Mouse (Mus musculus) layer of hippocampus, adult 18-20 months (tissue): ENCODE results near the gene Pxdn. TPM values are rescaled to one million over a fixed set of nuclear protein-coding genes. Genes with fewer than 3 reads are reported as not detected.
A peak's percentile ranks its signal among the peaks of the same experiment; 100 is the strongest.

Experiments used
- DNase-seq, 2 experiments: peaks; one replicate each; pipeline ENCODE4 v3.0.0; 2022; ENCODE audit warnings: low spot score in 2 of 2
- total RNA-seq, 2 experiments: library from RNA; stranded (reverse); gene quantifications; 2 replicates each; pipeline ENCODE4 v1.2.3; 2021

The Pxdn gene
- total RNA-seq, 2 experiments from 2014 or later = 63.4 to 68.9 TPM

DNA sequence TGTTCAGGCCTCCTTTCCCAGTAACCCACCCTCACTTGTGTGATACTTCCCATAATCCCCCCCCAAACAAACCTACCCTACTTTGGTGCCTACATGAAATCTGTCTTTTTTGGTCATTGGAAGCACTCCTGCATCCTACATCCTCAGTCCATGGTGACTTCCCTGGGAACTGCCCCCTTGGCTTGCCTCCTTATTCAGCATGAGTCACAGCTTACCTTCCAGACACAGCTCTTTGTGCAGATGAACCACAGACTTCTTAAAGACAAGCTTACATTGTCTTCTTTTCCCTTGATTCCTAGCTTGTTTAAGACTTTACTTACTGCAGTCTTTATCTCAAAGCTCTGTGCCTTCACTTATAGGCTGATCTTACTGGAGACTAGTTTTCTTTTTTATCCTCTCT is 83.0 kb downstream of the Pxdn start:
- DNase-seq = no peak

DNA sequence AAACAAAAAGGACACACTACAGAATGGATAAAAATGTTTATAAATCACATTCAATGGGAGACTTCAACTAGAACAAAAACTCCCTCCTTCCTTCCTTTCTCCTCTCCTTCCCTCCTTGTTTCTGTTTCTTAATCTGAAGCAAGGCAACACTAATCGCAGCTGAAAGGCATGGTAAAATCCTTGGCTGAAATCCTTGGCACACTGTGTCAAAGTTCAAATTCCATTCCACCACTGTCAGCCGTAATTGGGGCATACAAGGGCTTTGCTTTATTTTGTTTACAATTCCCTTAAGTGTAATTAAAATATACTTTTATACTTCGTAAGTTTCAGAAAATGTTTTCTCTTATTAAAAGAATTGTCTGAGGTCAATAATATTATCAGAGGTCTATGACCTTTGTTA is 86.1 kb downstream of the Pxdn start:
- DNase-seq = no peak

DNA sequence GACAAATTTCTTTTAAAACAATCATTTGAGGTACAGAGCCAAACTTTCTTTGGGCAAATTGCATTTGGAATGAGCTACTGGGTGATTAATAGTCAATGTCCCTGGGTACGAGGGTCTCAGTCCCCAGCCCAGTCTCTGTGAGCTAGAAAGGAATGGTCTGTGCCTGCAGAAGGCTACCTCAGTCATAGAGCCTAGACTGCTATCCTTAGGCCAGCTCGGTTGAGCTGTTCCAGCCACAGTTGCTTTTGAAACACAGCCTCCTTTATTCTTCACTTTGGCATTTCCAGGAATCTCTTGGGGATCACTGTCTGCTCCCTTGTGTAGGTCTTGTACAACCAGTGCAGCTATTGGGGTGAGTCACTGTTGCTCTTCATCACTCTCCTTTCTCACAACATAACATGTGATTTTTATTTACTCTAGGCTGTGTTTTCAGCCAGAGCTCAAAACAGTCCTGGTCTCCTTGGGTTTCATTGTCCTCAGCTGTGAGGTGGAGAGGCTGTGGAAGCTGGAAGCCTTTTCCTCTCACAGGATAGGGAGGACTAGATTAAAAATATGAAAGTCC is 86.9 kb downstream of the Pxdn start:
- DNase-seq = no peak

DNA sequence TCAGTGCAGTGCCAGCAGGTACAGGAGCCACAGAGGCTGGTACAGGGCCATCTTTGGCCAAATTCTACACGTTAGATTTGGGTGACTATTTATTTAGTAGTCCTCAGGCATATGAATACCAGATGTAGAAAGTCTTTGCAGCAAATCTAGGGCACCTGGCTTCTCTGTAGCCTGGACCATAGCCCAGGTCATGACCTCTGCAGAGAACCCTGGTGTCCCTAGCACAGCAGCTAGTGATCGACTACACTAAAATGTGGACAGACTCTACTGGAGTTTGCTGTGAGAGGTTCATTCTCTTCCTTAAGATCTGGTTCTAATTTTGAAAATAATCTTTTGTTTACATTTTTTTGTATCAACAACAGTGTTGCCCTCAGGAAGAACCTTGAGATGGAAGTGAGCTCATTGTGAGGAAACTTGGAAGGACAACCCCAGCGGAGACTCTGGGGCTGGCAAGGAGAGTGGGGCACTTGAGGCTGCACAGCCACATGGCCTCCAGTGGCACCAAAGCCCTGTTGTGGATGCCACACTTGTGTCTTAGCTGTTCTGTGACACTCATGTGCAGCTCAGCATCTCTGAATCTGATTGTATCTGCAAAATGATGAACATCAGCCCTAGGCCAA is 90.4 kb downstream of the Pxdn start:
- no peak for DNase-seq

DNA sequence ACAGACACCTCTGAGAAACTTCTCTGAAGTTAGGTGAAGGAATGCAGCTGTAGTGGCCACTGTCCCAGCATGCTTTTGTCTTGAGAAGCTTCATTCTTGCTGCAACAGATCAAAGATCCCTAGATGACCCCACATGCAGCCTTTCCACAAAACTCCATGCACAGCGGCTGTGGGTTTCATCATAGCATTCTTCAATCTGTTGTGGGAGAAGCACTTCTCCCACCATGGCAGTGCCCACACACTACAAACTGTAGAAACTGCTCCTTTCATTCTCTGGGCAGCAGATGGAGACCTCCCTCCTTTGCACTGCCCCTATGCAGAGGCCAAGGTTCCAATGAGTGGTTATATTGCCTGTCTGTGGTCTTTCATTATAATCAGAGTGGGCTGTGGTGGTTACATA is 91.7 kb downstream of the Pxdn start:
- DNase-seq = no peak

DNA sequence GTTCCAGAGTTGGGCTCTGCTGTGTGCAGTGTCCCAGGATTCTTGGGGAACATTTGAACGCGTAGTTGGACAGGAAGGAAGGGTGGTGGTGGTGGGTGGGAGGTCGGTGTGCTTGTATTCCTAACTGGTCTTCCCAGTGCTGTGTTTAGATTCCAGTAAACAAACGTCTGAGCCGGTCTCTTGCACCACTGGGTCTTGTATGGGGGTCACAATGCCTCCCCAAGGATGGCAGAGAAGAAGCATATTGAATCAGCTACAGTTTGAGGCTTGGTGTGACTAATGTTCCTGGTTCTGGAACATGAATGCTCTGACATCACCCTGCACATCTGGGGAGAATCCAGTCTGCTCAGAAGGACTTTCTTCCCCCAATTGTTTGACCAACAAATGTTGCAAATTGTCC is 93.2 kb downstream of the Pxdn start:
- DNase-seq = no peak

DNA sequence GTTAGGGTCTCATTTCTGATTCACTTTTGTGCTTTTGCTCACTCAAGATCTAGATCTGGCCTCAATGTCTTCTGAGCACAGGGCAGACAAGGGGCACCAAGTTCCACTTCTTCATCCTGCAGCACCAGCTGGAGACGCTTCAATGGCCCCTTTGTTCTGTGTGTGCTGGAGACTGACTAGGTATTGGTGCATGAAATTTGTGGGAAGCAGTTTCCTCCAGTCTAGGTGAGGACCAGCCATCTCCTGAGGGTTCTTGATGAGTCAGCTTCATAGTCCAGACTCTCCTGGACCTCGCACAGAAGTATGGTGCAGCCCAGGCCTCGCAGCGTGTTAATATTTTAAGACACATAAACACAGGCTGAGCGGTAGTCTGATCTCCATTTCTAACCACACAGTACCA is 97.3 kb downstream of the Pxdn start:
- DNase-seq = no peak

DNA sequence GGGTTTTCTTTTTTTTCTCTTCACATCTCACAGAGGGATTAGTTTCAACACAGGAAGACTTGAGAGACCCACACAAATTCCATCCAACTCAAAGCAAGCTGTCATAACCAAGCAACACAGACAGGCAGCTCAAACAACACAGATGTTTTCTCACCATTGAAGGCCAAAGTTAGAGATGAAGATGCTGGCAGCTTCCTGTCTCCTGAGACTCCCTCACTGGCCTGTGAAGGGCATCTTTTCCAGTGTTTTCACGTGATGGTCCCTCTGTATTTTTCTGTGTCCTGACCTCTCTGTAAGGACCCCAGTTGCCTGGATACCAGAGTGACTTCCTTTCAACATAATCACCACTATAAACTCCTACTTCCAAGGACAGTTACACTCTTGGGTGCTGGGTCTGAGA is 98.0 kb downstream of the Pxdn start:
- no peak for DNase-seq

DNA sequence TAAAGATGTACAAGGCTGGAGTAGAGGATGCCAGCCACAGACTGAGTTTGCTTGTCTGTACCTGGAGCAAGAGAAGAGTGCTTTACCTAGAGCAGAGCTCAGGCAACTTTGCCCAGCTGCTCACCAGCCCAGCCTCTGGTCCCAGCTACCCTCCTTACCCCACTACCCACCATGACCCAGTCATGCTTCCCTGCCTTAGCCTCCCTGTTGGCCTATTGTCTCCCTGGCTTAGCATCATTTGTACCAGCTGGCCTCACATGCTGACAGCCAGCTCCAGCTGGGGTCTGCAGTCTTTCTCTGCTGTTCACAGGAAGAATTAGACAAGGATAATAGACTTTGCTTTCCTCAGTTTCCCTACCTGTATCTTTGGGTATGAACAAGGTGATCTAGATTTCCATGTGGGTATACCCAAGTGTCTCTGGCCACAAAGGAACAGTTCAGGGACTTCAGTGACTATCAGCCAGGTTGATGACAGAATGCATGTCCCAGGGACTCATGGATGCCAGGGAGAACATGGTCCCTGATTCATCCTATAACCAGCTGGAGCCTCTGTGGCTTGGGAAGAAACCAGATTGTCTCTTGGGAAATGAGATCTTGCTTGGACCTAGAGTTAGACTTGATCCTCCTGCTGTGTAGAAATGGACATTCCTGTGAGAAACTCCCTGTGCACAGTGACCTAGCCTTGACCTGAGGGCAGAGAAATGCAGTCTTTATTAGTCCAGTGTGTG is 98.6 kb downstream of the Pxdn start:
- no peak for DNase-seq

DNA sequence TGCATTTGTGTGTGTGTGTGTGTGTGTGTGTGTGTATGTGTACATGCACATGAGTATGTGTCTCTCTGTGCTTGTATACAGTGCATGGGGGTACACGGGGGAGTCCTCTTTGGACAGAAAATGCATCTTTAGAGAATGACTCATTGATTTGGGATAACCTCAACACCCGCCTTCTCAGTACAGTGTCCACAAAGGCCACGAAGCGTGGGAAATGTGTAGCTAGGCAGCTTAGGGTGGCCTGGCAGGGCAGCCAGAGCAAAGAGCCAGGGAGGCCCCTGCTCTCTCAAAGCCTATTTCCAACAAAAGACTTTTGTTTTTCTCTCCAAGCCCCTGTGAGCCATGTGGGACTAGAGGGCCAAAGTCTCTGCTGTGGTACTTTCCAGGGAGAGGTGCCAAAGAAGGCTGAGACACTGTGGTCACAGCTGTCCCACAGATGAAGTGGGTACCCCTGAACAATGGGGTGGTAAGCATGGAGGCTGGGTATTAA is 99.2 kb downstream of the Pxdn start:
- DNase-seq = peak in 1 of 2 experiments; percentile 36

DNA sequence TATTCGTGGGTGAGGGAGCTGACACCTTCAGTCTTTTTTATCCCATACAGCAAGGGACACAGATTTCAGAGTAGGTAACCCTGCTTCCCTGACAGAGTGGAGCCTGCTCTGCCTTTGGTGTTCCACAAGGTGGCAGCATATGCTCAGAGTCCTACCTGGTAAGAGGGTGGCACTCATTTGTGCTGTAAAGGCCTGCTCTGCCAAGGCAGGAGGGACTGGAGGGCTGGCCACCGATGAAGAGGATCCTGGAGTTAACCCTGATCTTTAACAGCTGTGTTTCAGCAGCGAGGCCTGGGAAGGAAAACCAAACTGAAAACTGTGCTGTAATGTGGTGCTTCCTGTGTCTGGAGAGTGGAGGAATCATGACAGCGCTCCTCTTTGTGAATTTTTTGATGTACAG is 102.2 kb downstream of the Pxdn start:
- peak in 1 of 2 experiments; percentile 73 for DNase-seq

DNA sequence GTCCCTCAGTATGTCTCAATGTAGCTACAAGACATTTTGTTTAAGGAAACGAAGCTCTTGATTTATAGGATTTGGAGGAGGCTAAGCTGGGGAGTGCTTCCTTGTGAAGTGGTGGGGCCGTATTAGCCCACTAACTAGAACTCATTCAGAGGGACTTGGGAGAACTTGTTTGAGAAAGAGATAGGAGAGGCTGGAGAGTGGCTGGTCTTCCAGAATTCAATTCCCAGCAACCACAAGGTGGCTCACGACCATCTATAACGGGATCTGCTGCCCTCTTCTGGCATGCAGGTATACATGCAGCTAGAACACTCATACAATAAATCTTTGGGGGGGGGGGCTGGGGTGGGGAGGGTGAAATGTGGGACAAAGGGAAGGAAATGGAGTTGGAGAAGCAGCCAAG is 102.7 kb downstream of the Pxdn start:
- DNase-seq = peak; percentile 40 to 68

DNA sequence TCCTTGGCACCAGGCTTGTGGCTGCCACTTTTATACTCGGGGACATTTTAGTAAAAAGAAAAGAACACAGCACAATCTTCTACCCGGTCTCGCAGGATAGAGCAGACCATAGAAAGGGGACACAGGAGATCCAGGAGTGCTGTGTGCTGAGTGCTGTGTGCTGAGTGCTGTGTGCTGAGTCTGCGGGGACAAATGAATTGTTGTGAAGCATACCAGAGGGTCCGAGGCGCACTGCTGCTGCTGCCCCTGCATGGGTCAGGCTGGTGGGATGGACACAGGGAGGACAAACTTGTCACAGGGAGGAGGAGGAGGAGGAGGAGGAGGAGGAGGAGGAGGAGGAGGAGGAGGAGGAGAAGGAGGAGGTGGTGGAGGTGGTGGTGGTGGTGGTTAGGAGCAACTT is 111.4 kb downstream of the Pxdn start:
- no peak for DNase-seq

DNA sequence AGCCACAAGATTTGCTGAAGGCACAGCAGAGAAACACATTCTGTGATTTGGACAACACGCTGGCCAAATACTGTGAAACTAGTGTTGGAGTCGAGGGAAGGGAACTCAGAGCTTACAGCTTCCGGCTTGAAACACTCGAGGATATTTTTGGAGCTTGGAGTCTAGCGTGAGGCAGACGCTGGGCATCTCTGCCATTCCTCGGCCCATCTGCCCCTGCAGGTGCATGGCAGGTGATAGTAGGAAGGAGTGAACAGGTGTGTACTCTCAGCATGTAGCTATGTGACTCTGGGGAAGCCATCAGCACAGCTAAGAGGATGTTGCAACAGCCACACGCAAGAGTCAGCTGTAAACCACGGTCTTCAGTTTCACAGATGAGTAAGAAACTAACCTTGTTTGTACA is 112.4 kb downstream of the Pxdn start:
- no peak for DNase-seq

DNA sequence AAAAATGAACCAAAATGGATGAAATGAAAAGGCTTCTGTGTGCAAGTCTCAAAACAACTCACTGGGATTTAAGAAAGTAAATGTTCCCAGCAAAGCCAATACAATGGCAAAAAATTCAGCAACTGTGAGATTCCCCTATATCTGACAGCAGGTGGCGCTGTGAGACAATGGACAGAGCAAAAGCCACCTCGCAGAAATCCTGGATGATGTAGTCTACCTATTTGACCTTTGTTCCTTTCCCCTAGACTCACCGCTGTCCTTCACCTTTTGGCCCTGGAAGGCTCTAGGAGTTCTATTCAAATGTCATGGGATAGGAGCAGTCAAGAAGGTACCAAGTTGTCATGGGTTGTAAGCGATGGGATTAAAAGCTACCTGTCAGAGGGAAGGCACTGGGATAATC is 112.8 kb downstream of the Pxdn start:
- DNase-seq = peak in 1 of 2 experiments; percentile 81

DNA sequence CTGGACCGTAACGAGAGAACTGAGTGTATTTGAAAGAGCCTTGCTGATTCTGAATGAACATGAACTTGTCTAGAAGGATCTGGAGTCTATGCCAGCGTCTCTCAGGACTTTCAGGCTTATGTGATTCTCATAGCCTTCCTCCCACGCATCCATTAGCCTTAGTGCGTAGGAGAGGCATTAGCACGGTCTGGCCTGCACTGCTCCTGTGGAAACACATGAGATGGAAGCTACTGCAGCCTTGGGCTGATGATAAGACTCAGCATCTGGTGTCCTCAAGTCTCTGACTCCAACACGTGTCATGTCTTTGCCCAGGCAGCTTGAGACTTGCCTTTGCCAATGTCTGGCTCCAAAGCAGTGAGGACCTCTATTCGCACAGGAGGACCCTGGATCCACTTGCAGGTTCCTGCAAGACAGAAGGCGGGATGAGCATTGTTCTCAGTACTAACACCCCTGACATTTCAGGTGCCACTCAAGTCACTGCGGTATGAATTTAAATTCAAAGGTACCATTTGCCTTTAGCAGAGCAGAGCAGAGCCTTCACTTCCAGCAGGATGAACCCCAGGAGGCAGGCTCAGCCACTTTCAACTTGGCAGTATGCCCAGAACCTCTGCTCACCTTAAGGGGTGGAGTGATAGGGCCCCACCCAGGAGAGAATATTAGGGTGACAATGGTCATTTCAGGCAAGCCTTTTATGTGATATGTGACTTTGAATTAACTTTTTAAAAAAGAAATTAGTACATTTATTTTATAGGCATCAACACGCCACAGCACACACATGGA is 117.5 kb downstream of the Pxdn start:
- no peak for DNase-seq

DNA sequence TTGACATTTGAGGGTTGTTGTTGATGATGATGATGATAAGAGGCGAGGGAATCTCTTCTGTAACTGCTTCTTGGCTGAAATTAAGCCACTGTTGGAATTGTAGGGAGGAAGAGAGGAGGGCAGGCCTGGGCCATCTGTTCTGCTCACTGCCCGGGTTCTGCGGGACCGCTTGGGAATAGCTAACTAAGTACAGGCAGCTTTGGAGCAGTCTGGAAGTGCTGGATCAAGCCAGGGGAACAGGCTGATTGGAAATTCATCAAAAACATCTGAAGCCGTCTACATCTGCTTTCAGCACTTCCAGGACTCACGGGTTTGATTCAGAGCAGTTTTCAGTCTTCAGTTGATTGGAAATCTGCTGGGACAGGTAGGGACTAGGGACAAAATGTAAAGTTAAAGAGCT is 120.6 kb downstream of the Pxdn start:
- no peak for DNase-seq

DNA sequence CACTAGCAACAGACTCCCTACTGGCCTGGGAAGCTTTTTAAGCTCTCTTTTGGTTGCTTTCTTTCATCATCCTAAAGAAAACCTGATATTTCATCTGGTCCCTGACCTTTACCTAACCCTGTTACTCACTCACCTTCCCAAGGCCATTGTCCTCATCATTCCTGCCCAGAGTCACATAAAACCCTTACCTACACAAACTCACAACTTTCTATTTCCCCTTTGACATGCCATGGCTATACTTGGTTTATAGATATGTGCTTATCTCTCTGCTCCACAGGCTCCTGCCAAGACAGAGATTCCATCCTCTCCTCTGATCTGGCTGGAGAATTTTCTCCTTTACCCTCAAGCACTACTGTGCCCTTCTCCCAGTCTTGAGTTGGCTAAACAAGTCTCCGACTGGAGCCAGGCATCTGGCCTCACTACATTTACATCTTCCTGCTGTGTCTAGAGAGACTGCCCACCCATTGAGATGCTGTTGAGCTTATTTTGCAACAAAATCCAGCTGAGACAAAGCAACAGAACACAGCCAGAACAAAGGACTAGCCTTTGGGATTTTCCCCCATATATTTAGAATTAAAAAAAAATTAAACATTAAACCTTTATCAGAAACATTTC is 124.2 kb downstream of the Pxdn start:
- no peak for DNase-seq

DNA sequence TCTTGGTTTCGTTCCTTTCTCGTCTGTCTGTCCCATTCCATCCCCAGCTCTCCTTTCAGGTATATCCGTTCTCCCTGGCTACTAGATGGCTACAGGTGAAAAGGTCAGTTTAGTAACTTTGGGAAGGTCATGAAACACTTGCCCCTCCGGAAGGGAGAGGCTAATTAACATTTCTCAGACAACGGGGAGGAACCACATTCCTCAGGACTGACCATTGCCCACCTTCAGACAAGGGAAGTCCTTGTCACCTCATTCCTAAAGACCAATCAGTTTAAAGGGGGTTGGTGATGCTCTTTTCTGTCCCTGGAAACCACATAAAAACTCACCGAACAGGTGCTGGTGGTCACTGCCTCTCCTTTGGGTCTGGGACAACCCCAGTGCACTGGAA is 124.7 kb downstream of the Pxdn start:
- DNase-seq = no peak
